Mouse (Mus musculus) CD4-positive, CD25-positive, alpha-beta regulatory T cell, adult 4 months (primary cell): Measurements from ENCODE around the gene Tmem52. TPM values are rescaled to one million over a fixed set of nuclear protein-coding genes. Genes with fewer than 3 reads are reported as not detected.
"Not testable (repeated sequence)": the region's sequence is repeated elsewhere in the genome, so short reads cannot be mapped to it uniquely, and the experiment has no call there.

Experiments
- ATAC-seq: one replicate; pipeline ENCODE4 v1.8.0; 2017
- polyA plus RNA-seq, 2 experiments: library from polyadenylated mRNA; unstranded; fragments of 100-300 nt; shearing (Covaris generic); gene quantifications; one replicate each; pipeline ENCODE4 v1.2.1; 2017

The Tmem52 gene
- polyA plus RNA-seq, 2 experiments from 2014 or later = not detected

- no peak for ATAC-seq
Observed at GRCm38 (mm10) chr4:155472716-155473290, 3.9 kb downstream of the Tmem52 start.

GRCm38 (mm10) chr4:155473319-155473718 lies 4.4 kb downstream of the Tmem52 start:
- no peak for ATAC-seq

GRCm38 (mm10) chr4:155473796-155474195 lies 4.9 kb downstream of the Tmem52 start:
- not testable (repeated sequence) for ATAC-seq

- peak; percentile 99 for ATAC-seq
Observed at GRCm38 (mm10) chr4:155481381-155482124, 12.6 kb downstream of the Tmem52 start.

- no peak for ATAC-seq
Observed at GRCm38 (mm10) chr4:155482125-155482480, 13.2 kb downstream of the Tmem52 start.

- no peak for ATAC-seq
Observed at GRCm38 (mm10) chr4:155482733-155483540, 14.0 kb downstream of the Tmem52 start.

GRCm38 (mm10) chr4:155485521-155485920 lies 16.6 kb downstream of the Tmem52 start:
- no peak for ATAC-seq

- ATAC-seq = no peak
Observed at GRCm38 (mm10) chr4:155487746-155488145, 18.8 kb downstream of the Tmem52 start.

GRCm38 (mm10) chr4:155488232-155489025 lies 19.5 kb downstream of the Tmem52 start:
- ATAC-seq = no peak

GRCm38 (mm10) chr4:155489101-155489970 lies 20.4 kb downstream of the Tmem52 start:
- ATAC-seq = no peak

- ATAC-seq = no peak
Observed at GRCm38 (mm10) chr4:155490456-155490855, 21.5 kb downstream of the Tmem52 start.

GRCm38 (mm10) chr4:155490990-155491504 lies 22.1 kb downstream of the Tmem52 start, which contains the start of gene Gnb1:
TSS of gene Gnb1 (plus strand) at chr4:155491361.
- peak; percentile 74 for ATAC-seq

- ATAC-seq = peak; percentile 15
Observed at GRCm38 (mm10) chr4:155491529-155492130, 22.7 kb downstream of the Tmem52 start.

- ATAC-seq = peak; percentile 62
Observed at GRCm38 (mm10) chr4:155492131-155492633, 23.3 kb downstream of the Tmem52 start.

GRCm38 (mm10) chr4:155494891-155495290 lies 26.0 kb downstream of the Tmem52 start:
- ATAC-seq = no peak

GRCm38 (mm10) chr4:155497963-155498362 lies 29.0 kb downstream of the Tmem52 start:
- no peak for ATAC-seq

- no peak for ATAC-seq
Observed at GRCm38 (mm10) chr4:155501126-155501525, 32.2 kb downstream of the Tmem52 start.

- ATAC-seq = no peak
Observed at GRCm38 (mm10) chr4:155505067-155505466, 36.2 kb downstream of the Tmem52 start.

- ATAC-seq = no peak
Observed at GRCm38 (mm10) chr4:155505671-155506295, 36.9 kb downstream of the Tmem52 start.

GRCm38 (mm10) chr4:155508614-155509013 lies 39.7 kb downstream of the Tmem52 start:
- no peak for ATAC-seq
